Mouse (Mus musculus): ENCODE data around the gene Rps27. TPM values are rescaled to one million over a fixed set of nuclear protein-coding genes. Genes with fewer than 3 reads are reported as not detected.

Rps27 gene
- total and polyA plus RNA-seq, 3 experiments: 1,222 to 3,858 (median 2,224) TPM

- Histone ChIP-seq H3K27ac (ENCODE audit: insufficient read depth, low read depth) (no peak within 1 kb of the TSS), H3K4me1 (ENCODE audit: control insufficient read depth in 1 of 2, insufficient read depth in 2 of 2) (peaks cover 10 to 42% of the 10 kb centered on the region in 2 experiments; a peak in 3 of 4 replicates), H3K79me2 (replicated peaks; ENCODE audit: control insufficient read depth, extremely low read depth, insufficient read depth, poor library complexity, severe bottlenecking) (0 out of 2 replicates have a peak, but pooled peaks cover under 1% of the 10 kb centered on the region), H3K4me2 (ENCODE audit: insufficient read depth, low read depth, poor library complexity, severe bottlenecking) (no peak within 1 kb of the TSS), H3K27me3 (replicated peaks) (no peaks in the 10 kb centered on the region), H3K9me3 (replicated peaks; ENCODE audit: low read length) (no peaks in the 10 kb centered on the region), H3K9ac (ENCODE audit: insufficient read depth, low read depth) (no peak within 1 kb of the TSS), H3K36me3 (replicated peaks in 1 of 2; ENCODE audit: control insufficient read depth in 1 of 2, insufficient read depth in 1 of 2, low read length in 1 of 2) (peaks cover 0 to 6% of the 10 kb centered on the region in 2 experiments), H3K4me3 (replicated peaks in 1 of 3; ENCODE audit: low read depth in 2 of 3, low read length in 2 of 3, poor library complexity in 1 of 3) (no peak within 1 kb of the TSS)
- TF ChIP-seq BHLHE40 (IDR thresholded peaks at IDR 0.05; ENCODE audit: low read depth, low read length): no peak
- TF ChIP-seq HCFC1 (IDR thresholded peaks at IDR 0.05; ENCODE audit: low read depth, low read length): no peak
- TF ChIP-seq POLR2A (IDR thresholded peaks at IDR 0.05; ENCODE audit: low read depth, low read length): no peak
- TF ChIP-seq MAX (IDR thresholded peaks at IDR 0.05; ENCODE audit: low read length): no peak
- TF ChIP-seq USF1 (IDR thresholded peaks at IDR 0.05; ENCODE audit: low read depth, low read length): no peak
- no peak for TF ChIP-seq ZMIZ1 (IDR thresholded peaks at IDR 0.05; ENCODE audit: low read depth, low read length)
- no peak for TF ChIP-seq CHD1 (IDR thresholded peaks at IDR 0.05; ENCODE audit: low read depth, low read length)
- TF ChIP-seq CTCF (conservative IDR thresholded peaks at IDR 0.05 in 1 of 2, IDR thresholded peaks at IDR 0.05 in 1 of 2; ENCODE audit: low read depth in 2 of 2, low read length in 2 of 2): no peak
- no peak for TF ChIP-seq IRF4 (IDR thresholded peaks at IDR 0.05; ENCODE audit: low read depth, low read length)
- TF ChIP-seq GABPA (IDR thresholded peaks at IDR 0.05; ENCODE audit: insufficient replicate concordance, low read depth, low read length): no peak
- no peak for TF ChIP-seq ETS1 (conservative IDR thresholded peaks at IDR 0.05; ENCODE audit: low read depth, low read length)
- in situ Hi-C loops (cut with MboI; ENCODE audit: low pct_ligation_motif_present, low pct_unique_long_range_greater_than_20kb, low sequenced_read_pairs): no loop called here
- DNase-seq (ENCODE audit: extremely low read depth): no peak
- dilution Hi-C loops (cut with MboI; ENCODE audit: extremely low pct_ligation_motif_present, extremely low pct_unique_long_range_greater_than_20kb, low sequenced_read_pairs): no loop called here
Measured at GRCm38 (mm10) chr3:90242984-90243775, 29.7 kb upstream of the Rps27 start, which contains the start of gene Creb3l4. TSS of gene Creb3l4 (minus strand) at chr3:90243512.

DNA sequence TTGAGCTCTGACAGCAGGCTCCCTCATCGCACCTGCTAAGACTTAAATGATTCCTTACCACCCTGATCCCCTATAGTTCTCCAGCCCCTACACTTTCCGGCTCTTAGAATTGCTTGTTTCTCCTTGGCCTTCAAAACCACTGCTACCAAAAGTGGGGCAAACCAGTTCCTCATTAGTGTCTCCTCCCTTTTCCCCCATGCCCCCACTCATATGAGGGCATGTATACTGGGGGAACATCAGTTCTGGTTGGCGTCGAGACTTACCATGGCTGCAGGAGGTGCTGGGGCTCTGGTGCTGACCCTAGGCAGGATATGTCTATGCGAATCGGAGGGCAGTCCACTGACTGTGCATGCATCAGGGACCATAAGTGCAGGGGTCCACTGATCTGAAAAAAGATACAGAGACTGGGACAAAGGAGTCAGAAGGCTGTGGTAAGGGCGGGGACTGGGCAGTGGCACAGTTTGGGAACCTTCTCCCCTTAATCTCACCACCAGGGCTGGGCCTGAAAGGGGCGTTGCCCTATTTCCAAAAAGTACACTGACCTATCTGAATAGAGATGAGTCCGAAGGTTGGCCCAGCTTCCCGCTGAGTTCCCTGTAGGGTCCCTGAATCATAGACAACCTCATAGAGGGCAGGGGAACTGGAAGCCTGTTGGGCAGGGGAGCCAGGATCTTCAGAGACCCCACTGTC, 28.4 kb upstream of the Rps27 start:
- Histone ChIP-seq H3K9me3 (replicated peaks; ENCODE audit: low read length) (no peaks in the 10 kb centered on the region), H3K4me2 (ENCODE audit: insufficient read depth, low read depth, poor library complexity, severe bottlenecking) (no peak overlapping the region), H3K27ac (ENCODE audit: insufficient read depth, low read depth) (no peak overlapping the region), H3K4me3 (replicated peaks in 1 of 3; ENCODE audit: low read depth in 2 of 3, low read length in 2 of 3, poor library complexity in 1 of 3) (no peak overlapping the region), H3K27me3 (replicated peaks) (no peaks in the 10 kb centered on the region), H3K79me2 (replicated peaks; ENCODE audit: control insufficient read depth, extremely low read depth, insufficient read depth, poor library complexity, severe bottlenecking) (no peaks in the 10 kb centered on the region), H3K9ac (ENCODE audit: insufficient read depth, low read depth) (no peak overlapping the region), H3K4me1 (ENCODE audit: control insufficient read depth in 1 of 2, insufficient read depth in 2 of 2) (peaks cover 10 to 37% of the 10 kb centered on the region in 2 experiments; a peak in 3 of 4 replicates), H3K36me3 (replicated peaks in 1 of 2; ENCODE audit: control insufficient read depth in 1 of 2, insufficient read depth in 1 of 2, low read length in 1 of 2) (peaks cover 0 to 10% of the 10 kb centered on the region in 2 experiments)
- dilution Hi-C loops (cut with MboI; ENCODE audit: extremely low pct_ligation_motif_present, extremely low pct_unique_long_range_greater_than_20kb, low sequenced_read_pairs): no loop called here
- TF ChIP-seq SIN3A (IDR thresholded peaks at IDR 0.05; ENCODE audit: low read length): no peak
- no peak for TF ChIP-seq SMC3 (IDR thresholded peaks at IDR 0.05; ENCODE audit: low read depth, low read length)
- no peak for TF ChIP-seq KAT2A (IDR thresholded peaks at IDR 0.05; ENCODE audit: insufficient replicate concordance, low read length)
- no peak for TF ChIP-seq ZC3H11A (IDR thresholded peaks at IDR 0.05; ENCODE audit: low read depth, low read length)
- no peak for TF ChIP-seq E2F4 (IDR thresholded peaks at IDR 0.05; ENCODE audit: insufficient replicate concordance, low read depth, low read length)
- TF ChIP-seq POLR2AphosphoS2 (IDR thresholded peaks at IDR 0.05; ENCODE audit: low read depth, low read length): no peak
- TF ChIP-seq ETS1 (conservative IDR thresholded peaks at IDR 0.05; ENCODE audit: low read depth, low read length): no peak
- TF ChIP-seq ZKSCAN1 (IDR thresholded peaks at IDR 0.05; ENCODE audit: borderline replicate concordance, low read depth, low read length): no peak
- in situ Hi-C loops (cut with MboI; ENCODE audit: low pct_ligation_motif_present, low pct_unique_long_range_greater_than_20kb, low sequenced_read_pairs): no loop called here
- no peak for DNase-seq (ENCODE audit: extremely low read depth)
